Mouse (Mus musculus): ENCODE measurements at regions not wholly inside any gene's neighbourhood (a gene's known extent, or its start where the extent isn't known, plus 50 kb on each side); places are given as distances from the start of the nearest gene placed in this dataset.

- Histone ChIP-seq H3K4me3 (replicated peaks) (no peak overlapping the region), H3K9me3 (no peaks in the 10 kb centered on the region), H3K4me1 (no peaks in the 10 kb centered on the region), H3K27me3 (replicated peaks) (no peaks in the 10 kb centered on the region), H3K9ac (no peak overlapping the region), H3K4me2 (no peak overlapping the region), H3K27ac (no peak overlapping the region), H3K36me3 (no peaks in the 10 kb centered on the region)
- WGBS = 68% methylated on average over 2 of the region's 2 CpGs
- ATAC-seq (ENCODE audit: insufficient read depth, low FRiP score, low read depth) = no peak
Observed at GRCm38 (mm10) chr9:23651300-23651699, 428.4 kb downstream of the Bmper start.

GRCm38 (mm10) chr9:23653086-23653485 is 430.2 kb downstream of the Bmper start:
- Histone ChIP-seq H3K4me3 (replicated peaks) (no peak overlapping the region), H3K9ac (no peak overlapping the region), H3K36me3 (no peaks in the 10 kb centered on the region), H3K9me3 (no peaks in the 10 kb centered on the region), H3K4me2 (no peak overlapping the region), H3K27me3 (replicated peaks) (no peaks in the 10 kb centered on the region), H3K27ac (no peak overlapping the region), H3K4me1 (no peaks in the 10 kb centered on the region)
- ATAC-seq (ENCODE audit: insufficient read depth, low FRiP score, low read depth) = peak; percentile 39; the same call in 1 of the 2 replicates
- WGBS = 29% methylated on average over 2 of the region's 2 CpGs

- Histone ChIP-seq H3K9ac (no peak overlapping the region), H3K9me3 (no peaks in the 10 kb centered on the region), H3K4me3 (replicated peaks) (no peak overlapping the region), H3K4me1 (no peaks in the 10 kb centered on the region), H3K27me3 (replicated peaks) (no peaks in the 10 kb centered on the region), H3K4me2 (no peak overlapping the region), H3K27ac (no peak overlapping the region), H3K36me3 (no peaks in the 10 kb centered on the region)
- ATAC-seq (ENCODE audit: insufficient read depth, low FRiP score, low read depth) = no peak
- WGBS = 55% methylated on average over 1 of the region's 1 CpGs
Observed at GRCm38 (mm10) chr9:23654777-23655176, 431.9 kb downstream of the Bmper start.

GRCm38 (mm10) chr9:23665960-23666359 is 431.8 kb upstream of the Npsr1 start:
- Histone ChIP-seq H3K9ac (no peak overlapping the region), H3K27me3 (replicated peaks) (no peaks in the 10 kb centered on the region), H3K4me1 (no peaks in the 10 kb centered on the region), H3K27ac (no peak overlapping the region), H3K36me3 (no peaks in the 10 kb centered on the region), H3K4me2 (no peak overlapping the region), H3K4me3 (replicated peaks) (no peak overlapping the region), H3K9me3 (no peaks in the 10 kb centered on the region)
- no peak for ATAC-seq (ENCODE audit: insufficient read depth, low FRiP score, low read depth)

- Histone ChIP-seq H3K9me3 (no peaks in the 10 kb centered on the region), H3K4me2 (no peak overlapping the region), H3K9ac (no peak overlapping the region), H3K4me1 (no peaks in the 10 kb centered on the region), H3K36me3 (no peaks in the 10 kb centered on the region), H3K27me3 (replicated peaks) (no peaks in the 10 kb centered on the region), H3K4me3 (replicated peaks) (no peak overlapping the region), H3K27ac (no peak overlapping the region)
- WGBS = 77% methylated on average over 4 of the region's 4 CpGs
- no peak for ATAC-seq (ENCODE audit: insufficient read depth, low FRiP score, low read depth)
Observed at GRCm38 (mm10) chr9:23669230-23669629, 428.6 kb upstream of the Npsr1 start.

GRCm38 (mm10) chr9:23670642-23671041 is 427.2 kb upstream of the Npsr1 start:
- Histone ChIP-seq H3K4me3 (replicated peaks) (no peak overlapping the region), H3K4me1 (no peaks in the 10 kb centered on the region), H3K9me3 (no peaks in the 10 kb centered on the region), H3K36me3 (no peaks in the 10 kb centered on the region), H3K27ac (no peak overlapping the region), H3K4me2 (no peak overlapping the region), H3K9ac (no peak overlapping the region), H3K27me3 (replicated peaks) (no peaks in the 10 kb centered on the region)
- no peak for ATAC-seq (ENCODE audit: insufficient read depth, low FRiP score, low read depth)
- 17% methylated on average over 5 of the region's 5 CpGs for WGBS

GRCm38 (mm10) chr9:23673347-23673860 is 424.4 kb upstream of the Npsr1 start:
- Histone ChIP-seq H3K9me3 (no peaks in the 10 kb centered on the region), H3K4me1 (no peaks in the 10 kb centered on the region), H3K36me3 (no peaks in the 10 kb centered on the region), H3K4me3 (replicated peaks) (no peak overlapping the region), H3K27ac (no peak overlapping the region), H3K27me3 (replicated peaks) (no peaks in the 10 kb centered on the region), H3K9ac (no peak overlapping the region), H3K4me2 (no peak overlapping the region)
- 90% methylated on average over 4 of the region's 4 CpGs for WGBS
- no peak for ATAC-seq (ENCODE audit: insufficient read depth, low FRiP score, low read depth)

GRCm38 (mm10) chr9:23674833-23675232 is 423.0 kb upstream of the Npsr1 start:
- no peak overlapping the region for H3K9ac ChIP-seq
- H3K4me2 ChIP-seq = no peak overlapping the region
- WGBS = 36% methylated on average over 8 of the region's 8 CpGs
- H3K9me3 ChIP-seq = no peaks in the 10 kb centered on the region
- H3K4me1 ChIP-seq = no peaks in the 10 kb centered on the region
- no peaks in the 10 kb centered on the region for H3K27me3 ChIP-seq (replicated peaks)
- H3K4me3 ChIP-seq (replicated peaks) = no peak overlapping the region
- H3K36me3 ChIP-seq = no peaks in the 10 kb centered on the region
- no peak for ATAC-seq (ENCODE audit: insufficient read depth, low FRiP score, low read depth)
- H3K27ac ChIP-seq = no peak overlapping the region

GRCm38 (mm10) chr9:23689456-23689855 is 408.3 kb upstream of the Npsr1 start:
- H3K27ac ChIP-seq = no peak overlapping the region
- ATAC-seq (ENCODE audit: insufficient read depth, low FRiP score, low read depth) = no peak
- H3K36me3 ChIP-seq = no peaks in the 10 kb centered on the region
- H3K4me2 ChIP-seq = no peak overlapping the region
- no peak overlapping the region for H3K4me3 ChIP-seq (replicated peaks)
- no peaks in the 10 kb centered on the region for H3K4me1 ChIP-seq
- no peaks in the 10 kb centered on the region for H3K27me3 ChIP-seq (replicated peaks)
- H3K9ac ChIP-seq = no peak overlapping the region
- H3K9me3 ChIP-seq = no peaks in the 10 kb centered on the region

- 57% methylated on average over 8 of the region's 8 CpGs for WGBS
- no peak for ATAC-seq (ENCODE audit: insufficient read depth, low FRiP score, low read depth)
- H3K9ac ChIP-seq = no peak overlapping the region
Observed at GRCm38 (mm10) chr9:23692768-23693441, 404.9 kb upstream of the Npsr1 start.

GRCm38 (mm10) chr9:23693442-23693829 is 404.4 kb upstream of the Npsr1 start:
- Histone ChIP-seq H3K36me3 (no peaks in the 10 kb centered on the region), H3K9me3 (no peaks in the 10 kb centered on the region), H3K27ac (no peak overlapping the region), H3K4me1 (no peaks in the 10 kb centered on the region), H3K27me3 (replicated peaks) (no peaks in the 10 kb centered on the region), H3K4me3 (replicated peaks) (no peak overlapping the region), H3K9ac (no peak overlapping the region), H3K4me2 (no peak overlapping the region)
- ATAC-seq (ENCODE audit: insufficient read depth, low FRiP score, low read depth) = no peak
- WGBS = 59% methylated on average over 1 of the region's 1 CpGs

More at GRCm38 (mm10) chr9:23692768-23693441, 404.9 kb upstream of the Npsr1 start:
- Histone ChIP-seq H3K36me3 (no peaks in the 10 kb centered on the region), H3K4me1 (no peaks in the 10 kb centered on the region), H3K4me3 (replicated peaks) (no peak overlapping the region), H3K27me3 (replicated peaks) (no peaks in the 10 kb centered on the region), H3K9me3 (no peaks in the 10 kb centered on the region), H3K4me2 (no peak overlapping the region), H3K27ac (no peak overlapping the region)

GRCm38 (mm10) chr9:23694481-23694880 is 403.3 kb upstream of the Npsr1 start:
- H3K9me3 ChIP-seq = no peaks in the 10 kb centered on the region
- no peaks in the 10 kb centered on the region for H3K27me3 ChIP-seq (replicated peaks)
- no peaks in the 10 kb centered on the region for H3K4me1 ChIP-seq
- H3K9ac ChIP-seq = no peak overlapping the region
- no peak overlapping the region for H3K4me3 ChIP-seq (replicated peaks)
- H3K27ac ChIP-seq = no peak overlapping the region
- ATAC-seq (ENCODE audit: insufficient read depth, low FRiP score, low read depth) = no peak
- H3K4me2 ChIP-seq = no peak overlapping the region
- WGBS = 81% methylated on average over 2 of the region's 2 CpGs
- no peaks in the 10 kb centered on the region for H3K36me3 ChIP-seq

- Histone ChIP-seq H3K4me1 (no peaks in the 10 kb centered on the region), H3K4me3 (replicated peaks) (no peak overlapping the region), H3K36me3 (no peaks in the 10 kb centered on the region), H3K9ac (no peak overlapping the region), H3K27ac (no peak overlapping the region), H3K9me3 (no peaks in the 10 kb centered on the region), H3K27me3 (replicated peaks) (no peaks in the 10 kb centered on the region), H3K4me2 (no peak overlapping the region)
- ATAC-seq (ENCODE audit: insufficient read depth, low FRiP score, low read depth) = no peak
- WGBS = 89% methylated on average over 1 of the region's 1 CpGs
Observed at GRCm38 (mm10) chr9:23700567-23700966, 397.2 kb upstream of the Npsr1 start.

All from stomach, embryonic 15.5 days (tissue).